8 mouse cellular contexts compared by ENCODE assay signal in the genomic region with DNA sequence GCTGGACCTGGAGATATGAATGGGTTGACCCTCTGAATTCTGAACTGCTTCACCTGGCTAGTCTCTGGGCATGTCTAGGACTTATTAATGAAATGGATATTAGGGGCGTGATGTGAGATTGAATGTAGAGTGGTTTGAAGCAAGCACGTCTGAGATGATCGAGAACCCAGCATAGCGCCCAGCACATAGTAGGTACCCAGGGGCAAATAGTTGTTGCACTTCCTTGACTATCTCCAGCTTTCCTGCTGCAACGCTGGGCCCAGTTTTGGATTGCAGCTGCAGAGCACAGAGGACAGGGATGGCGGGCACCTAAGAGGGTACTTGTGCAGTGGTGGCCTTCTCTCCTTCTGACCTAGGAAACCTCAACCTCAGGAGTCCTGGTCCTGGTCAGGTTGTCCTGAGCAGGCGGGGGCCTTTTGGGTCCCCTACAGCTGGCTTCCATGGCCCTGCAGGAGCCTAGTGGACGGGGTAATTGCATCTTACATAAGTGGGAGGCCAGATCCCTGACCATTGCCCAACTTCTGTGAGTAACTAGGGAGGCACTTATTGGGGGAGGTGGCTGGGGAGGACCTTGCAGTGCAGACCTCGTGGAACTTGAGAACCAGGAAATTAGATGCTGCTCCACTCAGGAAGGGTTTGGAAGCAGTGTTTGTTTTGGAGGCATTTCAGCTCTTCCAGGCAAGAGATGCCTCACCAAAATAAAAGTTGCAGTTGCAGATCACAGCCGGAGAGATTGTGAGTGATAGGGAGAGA. TPM values are rescaled to one million over a fixed set of nuclear protein-coding genes. Genes with fewer than 3 reads are reported as not detected.
DNase-seq lines count a peak whose midpoint lies in the region; ATAC-seq and TF ChIP-seq lines count a peak whose summit lies in the region.

No protein-coding gene starts in this region.

- no peaks in the 10 kb centered on the region for H3K27me3 ChIP-seq in heart, embryonic 13.5 days (replicated peaks)
- no peaks in the 10 kb centered on the region for H3K27me3 ChIP-seq in midbrain, embryonic 11.5 days (ENCODE audit: control insufficient read depth, insufficient read depth, low read length)

- peaks cover 7% of the 10 kb centered on the region; the same call in 1 of the 2 replicates for H3K36me3 ChIP-seq in ES-E14 (ENCODE audit: control insufficient read depth, insufficient read depth, low read length, poor library complexity, severe bottlenecking)
- H3K36me3 ChIP-seq in heart, embryonic 13.5 days, result no peaks in the 10 kb centered on the region
- H3K36me3 ChIP-seq in midbrain, embryonic 11.5 days (ENCODE audit: control insufficient read depth, insufficient read depth, low read length), result no peaks in the 10 kb centered on the region

- no peak overlapping the region for H3K27ac ChIP-seq in ES-E14 (ENCODE audit: insufficient read depth, low read depth, low read length, poor library complexity, severe bottlenecking)
- peak overlapping the region; percentile 89 for H3K27ac ChIP-seq in heart, embryonic 13.5 days (replicated peaks)
- no peak overlapping the region for H3K27ac ChIP-seq in midbrain, embryonic 11.5 days (ENCODE audit: low read depth, low read length)

- peak overlapping the region; percentile 97 for H3K4me2 ChIP-seq in heart, embryonic 13.5 days
- peak overlapping the region; percentile 55 for H3K4me2 ChIP-seq in midbrain, embryonic 11.5 days

- peak overlapping the region in 1 of 2 experiments; percentile 99; a peak in 2 of 4 replicates for H3K4me3 ChIP-seq in ES-E14 (ENCODE audit: insufficient read depth in 1 of 2, low read depth in 1 of 2, low read length in 2 of 2, poor library complexity in 1 of 2, severe bottlenecking in 1 of 2)
- peak overlapping the region; percentile 90 for H3K4me3 ChIP-seq in heart, embryonic 13.5 days
- peak overlapping the region; percentile 68; the same call in 1 of the 2 replicates for H3K4me3 ChIP-seq in midbrain, embryonic 11.5 days (ENCODE audit: low read depth, low read length)

- intact Hi-C loops in left cerebral cortex, postnatal 25 days (cut with DNase I), result loop anchor here (10.0 kb wide), 1 partner anchor 239 kb away; a partner anchor contains a TSS

- H3K9ac ChIP-seq in ES-E14 (ENCODE audit: insufficient read depth, low read depth, low read length, poor library complexity, severe bottlenecking), result 0 out of 2 replicates have a peak overlapping the region, but pooled peaks have one; percentile 5
- H3K9ac ChIP-seq in heart, embryonic 13.5 days, result peak overlapping the region; percentile 97
- peak overlapping the region; percentile 71; the same call in 1 of the 2 replicates for H3K9ac ChIP-seq in midbrain, embryonic 11.5 days (ENCODE audit: low read length)

- in situ Hi-C loops in ES-E14 (cut with MboI; ENCODE audit: low sequenced_read_pairs in 2 of 2, unreplicated experiment in 2 of 2), result no loop called here

- WGBS in heart, embryonic 13.5 days, result 69% methylated on average over 10 of the region's 10 CpGs
- WGBS in midbrain, embryonic 11.5 days, result 86% methylated on average over 10 of the region's 10 CpGs

- no peaks in the 10 kb centered on the region for H3K9me3 ChIP-seq in ES-E14 (ENCODE audit: control insufficient read depth, insufficient read depth, low read depth, low read length)
- H3K9me3 ChIP-seq in heart, embryonic 13.5 days, result no peaks in the 10 kb centered on the region
- H3K9me3 ChIP-seq in midbrain, embryonic 11.5 days (ENCODE audit: control insufficient read depth, low read length), result no peaks in the 10 kb centered on the region

- ATAC-seq in heart, embryonic 13.5 days (ENCODE audit: extremely low read depth, insufficient number of reproducible peaks, low FRiP score, low TSS enrichment), result no peak
- no peak for ATAC-seq in midbrain, embryonic 11.5 days (ENCODE audit: low FRiP score)

- no peak for DNase-seq in ES-E14 (ENCODE audit: low read depth, low spot score)
- DNase-seq in adrenal gland, postnatal 36 days, result peak; percentile 80 to 82
- DNase-seq in kidney, postnatal 14 days, result peak; percentile 72
- peak; percentile 53 for DNase-seq in midbrain, embryonic 11.5 days (ENCODE audit: low spot score, missing footprints)
- DNase-seq in cerebellum, postnatal 25 days, result no peak
- DNase-seq in left cerebral cortex, postnatal 25 days (ENCODE audit: low spot score in 2 of 2), result no peak
- DNase-seq in thymus, postnatal 36 days, result no peak

- H3K4me1 ChIP-seq in ES-E14 (ENCODE audit: control insufficient read depth in 2 of 2, insufficient read depth in 2 of 2, low read length in 2 of 2, poor library complexity in 1 of 2), result peaks cover 3 to 12% of the 10 kb centered on the region in 2 experiments; a peak in 2 of 4 replicates
- peaks cover 71% of the 10 kb centered on the region for H3K4me1 ChIP-seq in heart, embryonic 13.5 days
- peaks cover 13% of the 10 kb centered on the region for H3K4me1 ChIP-seq in midbrain, embryonic 11.5 days (ENCODE audit: control insufficient read depth, insufficient read depth, low read length)

TF ChIP-seq in ES-E14, 5 proteins besides CTCF, POLR2A, EP300 and RAD21:
- no peak for TF ChIP-seq CHD2 (IDR thresholded peaks at IDR 0.05; ENCODE audit: low read depth, low read length)
- no peak for TF ChIP-seq MAFK (IDR thresholded peaks at IDR 0.05; ENCODE audit: insufficient read depth, low read depth, low read length)
- TF ChIP-seq HCFC1 (IDR thresholded peaks at IDR 0.05; ENCODE audit: borderline replicate concordance, insufficient read depth, low read length), result no peak
- TF ChIP-seq ZNF384 (IDR thresholded peaks at IDR 0.05; ENCODE audit: low read depth, low read length), result no peak
- TF ChIP-seq ZC3H11A (IDR thresholded peaks at IDR 0.05; ENCODE audit: borderline replicate concordance, low read depth, low read length), result no peak
TF ChIP-seq in ES-E14: peak in this region for 0.

RNA-seq across cellular contexts. Expression of a gene that starts 1.5 kb away (rescaled TPM):
- total RNA-seq in ES-E14 (2012; rRNA removed), result 26.9 and 30.3 TPM in 2 replicates
- 100 to 1,000 TPM in 1 of 2 experiments, 10 to 100 TPM in 1; 86.9 to 151 TPM for total RNA-seq in adrenal gland, postnatal 36 days (2021)
- 73.6 and 78.1 TPM in 2 replicates for polyA plus RNA-seq in heart, embryonic 13.5 days (2015; fragmentation: Nextera tagmentation; extraction: Ambion mirVana)
- polyA plus RNA-seq in midbrain, embryonic 11.5 days (2014; fragmentation: Nextera tagmentation; extraction: Ambion mirVana), result 34.2 and 37.4 TPM in 2 replicates
- total RNA-seq in left cerebral cortex, postnatal 25 days (2021), result 10 to 100 TPM; 14.0 to 14.1 TPM

RNA-seq across cellular contexts. Expression of a gene that starts 18.8 kb away (rescaled TPM):
- total RNA-seq in ES-E14 (2012; rRNA removed), result 11.0 and 14.6 TPM in 2 replicates
- 10 to 100 TPM; 19.5 to 26.3 TPM for total RNA-seq in adrenal gland, postnatal 36 days (2021)
- 19.8 and 23.4 TPM in 2 replicates for polyA plus RNA-seq in heart, embryonic 13.5 days (2015; fragmentation: Nextera tagmentation; extraction: Ambion mirVana)
- polyA plus RNA-seq in midbrain, embryonic 11.5 days (2014; fragmentation: Nextera tagmentation; extraction: Ambion mirVana), result 18.3 and 24.3 TPM in 2 replicates
- total RNA-seq in left cerebral cortex, postnatal 25 days (2021), result 10 to 100 TPM; 10.3 to 11.1 TPM

RNA-seq across cellular contexts. Expression of a gene that starts 54.3 kb away (rescaled TPM):
- total RNA-seq in ES-E14 (2012; rRNA removed), result 42.6 and 50.0 TPM in 2 replicates
- total RNA-seq in adrenal gland, postnatal 36 days (2021), result 10 to 100 TPM; 41.3 to 46.3 TPM
- 60.6 and 68.6 TPM in 2 replicates for polyA plus RNA-seq in heart, embryonic 13.5 days (2015; fragmentation: Nextera tagmentation; extraction: Ambion mirVana)
- polyA plus RNA-seq in midbrain, embryonic 11.5 days (2014; fragmentation: Nextera tagmentation; extraction: Ambion mirVana), result 60.2 and 67.2 TPM in 2 replicates
- 10 to 100 TPM; 28.5 to 28.7 TPM for total RNA-seq in left cerebral cortex, postnatal 25 days (2021)

Comparison
In these comparisons a context has a peak if more than half of its experiments do, and no peak if none do; other contexts are left out.
1. DNase-seq: peak in adrenal gland, postnatal 36 days (2 of 2), kidney, postnatal 14 days (single experiment) and midbrain, embryonic 11.5 days (single experiment); none in ES-E14 (single experiment), cerebellum, postnatal 25 days (0 of 2), left cerebral cortex, postnatal 25 days (0 of 2) and thymus, postnatal 36 days (0 of 2).
2. H3K9ac ChIP-seq: peak in every context shown above with its lines; median percentile 97 in heart, embryonic 13.5 days; 71 in midbrain, embryonic 11.5 days; 5 in ES-E14.